Mouse (Mus musculus) common myeloid progenitor, adult 5-6 weeks (primary cell): Measurements from ENCODE around the gene S100z. TPM values are rescaled to one million over a fixed set of nuclear protein-coding genes. Genes with fewer than 3 reads are reported as not detected.
A peak's percentile ranks its signal among the peaks of the same experiment; 100 is the strongest.

Experiments
- ATAC-seq: replicated peaks from 2 replicates; pipeline ENCODE4 v1.8.0; 2016; ENCODE audit warnings: low read depth, mild to moderate bottlenecking, moderate TSS enrichment, inconsistent platforms; ENCODE audit not compliant: poor library complexity, severe bottlenecking
- total RNA-seq: library from RNA; stranded (forward); fragments of 200-1000, 187-1606 nt; gene quantifications from 2 replicates; pipeline ENCODE4 v1.2.3, GENCODE M21; 2017

Gene S100z
- total RNA-seq, 1 experiment from 2014 or later: not detected

GRCm38 (mm10) chr13:95450636-95451210 is 27.8 kb downstream of the S100z start:
- ATAC-seq: no peak

- ATAC-seq: no peak
Observed at GRCm38 (mm10) chr13:95449730-95450129, 28.8 kb downstream of the S100z start.

- ATAC-seq: no peak
Observed at GRCm38 (mm10) chr13:95444824-95445223, 33.7 kb downstream of the S100z start, which contains the start of gene Crhbp. Gene Crhbp (minus strand): TSS chr13:95444924.

GRCm38 (mm10) chr13:95444291-95444690 is 34.2 kb downstream of the S100z start:
- ATAC-seq: no peak

- ATAC-seq: 0 out of 2 replicates have a peak, but pooled peaks have one; percentile 18
Observed at GRCm38 (mm10) chr13:95443376-95444233, 34.9 kb downstream of the S100z start.

- ATAC-seq: no peak
Observed at GRCm38 (mm10) chr13:95442901-95443300, 35.6 kb downstream of the S100z start.

- no peak for ATAC-seq
Observed at GRCm38 (mm10) chr13:95439569-95439968, 39.0 kb downstream of the S100z start.

- no peak for ATAC-seq
Observed at GRCm38 (mm10) chr13:95431760-95432159, 46.8 kb downstream of the S100z start.

- ATAC-seq: peak; percentile 60
Observed at GRCm38 (mm10) chr13:95427499-95427898, 51.0 kb downstream of the S100z start.

Other genes starting within 250 kb of the S100z start
- gene Pde8b, start 228.4 kb downstream of the S100z start, total RNA-seq: 0.73 and 0.87 TPM in 2 replicates
- 9.8 and 12.6 TPM in 2 replicates for gene Zbed3, start 155.1 kb downstream of the S100z start, total RNA-seq
- 56.7 and 63.6 TPM in 2 replicates for gene Aggf1, start 103.4 kb downstream of the S100z start, total RNA-seq
- gene Crhbp, start 33.8 kb downstream of the S100z start, total RNA-seq: not detected in 2 replicates
- 0.10 and 0.78 TPM in 2 replicates for gene F2rl1, start 46.5 kb upstream of the S100z start, total RNA-seq
- 59.5 and 70.5 TPM in 2 replicates for gene F2r, start 139.8 kb upstream of the S100z start, total RNA-seq
- 3.0 and 3.6 TPM in 2 replicates for gene F2rl2, start 218.1 kb upstream of the S100z start, total RNA-seq